Mouse (Mus musculus): Measurements from ENCODE around the gene Pigr. TPM values are rescaled to one million over a fixed set of nuclear protein-coding genes. Genes with fewer than 3 reads are reported as not detected.

Gene Pigr
- polyA plus RNA-seq, 1 experiment = not detected

DNA sequence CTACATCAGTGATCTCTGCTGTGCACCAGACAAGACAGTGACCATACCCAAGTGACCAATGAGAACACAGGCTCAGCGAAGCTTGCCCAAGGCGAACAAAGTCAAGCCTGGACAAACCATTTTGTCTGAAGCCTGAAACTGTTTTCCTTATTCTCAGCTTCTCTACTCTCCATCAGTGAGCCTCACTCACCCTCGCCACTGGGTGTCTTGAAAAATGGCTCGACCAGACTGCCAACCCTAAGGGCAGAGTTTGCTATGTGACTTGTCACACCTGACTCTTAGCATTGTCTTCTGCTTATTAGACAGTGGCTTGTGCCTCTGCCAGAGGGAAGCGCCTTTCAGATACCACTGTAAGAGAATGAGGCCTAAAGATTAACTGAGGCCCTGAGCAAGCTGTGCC is 38.3 kb downstream of the Pigr start:
- no peaks in the 10 kb centered on the region for H3K9me3 ChIP-seq (replicated peaks; ENCODE audit: control insufficient read depth, insufficient read depth, low read length, poor library complexity, severe bottlenecking)

DNA sequence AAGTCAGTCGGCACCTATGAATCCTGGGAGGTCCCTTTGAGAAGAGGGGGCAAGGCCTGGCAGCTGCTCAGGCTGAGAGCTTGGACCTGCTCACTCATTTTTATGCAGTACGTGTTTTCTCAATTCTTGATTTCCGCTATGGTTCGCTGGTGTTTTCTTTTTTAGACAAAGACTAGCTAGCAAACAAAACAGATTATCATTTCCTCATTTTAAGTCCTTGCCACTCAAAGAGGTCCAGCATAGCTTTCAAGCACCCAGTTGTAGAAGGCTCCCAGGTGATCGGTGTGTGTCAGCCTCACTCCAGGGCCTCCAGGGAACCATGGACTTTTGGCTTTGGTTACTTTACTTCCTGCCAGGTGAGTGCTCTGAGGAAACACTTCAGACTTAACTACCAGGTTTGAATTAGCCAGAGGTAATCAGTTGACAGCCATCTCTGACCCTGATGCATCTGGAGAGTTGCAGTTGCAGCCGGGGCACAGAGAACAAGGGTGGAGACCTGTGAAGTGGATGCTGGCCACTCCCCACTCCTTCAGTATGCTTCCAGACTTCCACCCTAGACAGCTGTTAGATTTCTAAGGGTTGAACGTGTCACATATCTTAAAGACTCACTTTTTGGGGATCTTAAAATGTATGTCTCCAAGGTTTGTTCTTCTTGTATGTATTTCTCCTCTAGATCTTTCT is 39.2 kb downstream of the Pigr start, which contains the start of gene Fcmr:
Gene Fcmr, plus strand, starts transcription at position 129 of the 681 bp plus-strand sequence.
- no peaks in the 10 kb centered on the region for H3K4me1 ChIP-seq (ENCODE audit: control insufficient read depth, insufficient read depth, low read length)

More for the DNA sequence above, 38.3 kb downstream of the Pigr start:
- H3K9ac ChIP-seq (ENCODE audit: low read depth, poor library complexity, severe bottlenecking) = no peak overlapping the region
- H3K27me3 ChIP-seq (ENCODE audit: control insufficient read depth, insufficient read depth, low read length, poor library complexity, severe bottlenecking) = no peaks in the 10 kb centered on the region
- TF ChIP-seq CTCF (IDR thresholded peaks at IDR 0.05; ENCODE audit: low read depth, low read length) (no peak), EP300 (IDR thresholded peaks at IDR 0.05; ENCODE audit: insufficient read depth, low read depth, low read length) (no peak), POLR2A (IDR thresholded peaks at IDR 0.05; ENCODE audit: insufficient read depth, low read length) (no peak)
- H3K4me1 ChIP-seq (ENCODE audit: control insufficient read depth, insufficient read depth, low read length) = no peaks in the 10 kb centered on the region
- H3K36me3 ChIP-seq (ENCODE audit: control insufficient read depth, insufficient read depth, low read length, poor library complexity, severe bottlenecking) = no peaks in the 10 kb centered on the region
- no peak overlapping the region for H3K4me3 ChIP-seq (ENCODE audit: low read depth, low read length)
- no peak overlapping the region for H3K27ac ChIP-seq (ENCODE audit: insufficient read depth, low read length)

GRCm38 (mm10) chr1:130872912-130873311 is 46.4 kb downstream of the Pigr start:
- no peaks in the 10 kb centered on the region; the same call in 1 of the 2 replicates for H3K27me3 ChIP-seq (ENCODE audit: control insufficient read depth, insufficient read depth, low read length, poor library complexity, severe bottlenecking)
- H3K27ac ChIP-seq (ENCODE audit: insufficient read depth, low read length) = no peak overlapping the region
- H3K4me1 ChIP-seq (ENCODE audit: control insufficient read depth, insufficient read depth, low read length) = no peaks in the 10 kb centered on the region
- H3K9me3 ChIP-seq (replicated peaks; ENCODE audit: control insufficient read depth, insufficient read depth, low read length, poor library complexity, severe bottlenecking) = no peaks in the 10 kb centered on the region
- no peak overlapping the region for H3K4me3 ChIP-seq (ENCODE audit: low read depth, low read length)
- H3K9ac ChIP-seq (ENCODE audit: low read depth, poor library complexity, severe bottlenecking) = no peak overlapping the region
- TF ChIP-seq CTCF (IDR thresholded peaks at IDR 0.05; ENCODE audit: low read depth, low read length) (no peak), POLR2A (IDR thresholded peaks at IDR 0.05; ENCODE audit: insufficient read depth, low read length) (no peak)
- H3K36me3 ChIP-seq (ENCODE audit: control insufficient read depth, insufficient read depth, low read length, poor library complexity, severe bottlenecking) = no peaks in the 10 kb centered on the region

More for the DNA sequence above, 39.2 kb downstream of the Pigr start, which contains the start of gene Fcmr:
- H3K4me3 ChIP-seq (ENCODE audit: low read depth, low read length) = no peak within 1 kb of the TSS
- H3K27ac ChIP-seq (ENCODE audit: insufficient read depth, low read length) = no peak within 1 kb of the TSS
- no peak within 1 kb of the TSS for H3K9ac ChIP-seq (ENCODE audit: low read depth, poor library complexity, severe bottlenecking)
- no peaks in the 10 kb centered on the region for H3K27me3 ChIP-seq (ENCODE audit: control insufficient read depth, insufficient read depth, low read length, poor library complexity, severe bottlenecking)
- H3K9me3 ChIP-seq (replicated peaks; ENCODE audit: control insufficient read depth, insufficient read depth, low read length, poor library complexity, severe bottlenecking) = no peaks in the 10 kb centered on the region
- no peak for TF ChIP-seq POLR2A (IDR thresholded peaks at IDR 0.05; ENCODE audit: insufficient read depth, low read length)
- no peak for TF ChIP-seq CTCF (IDR thresholded peaks at IDR 0.05; ENCODE audit: low read depth, low read length)
- TF ChIP-seq EP300 (IDR thresholded peaks at IDR 0.05; ENCODE audit: insufficient read depth, low read depth, low read length) = no peak
- no peaks in the 10 kb centered on the region for H3K36me3 ChIP-seq (ENCODE audit: control insufficient read depth, insufficient read depth, low read length, poor library complexity, severe bottlenecking)

DNA sequence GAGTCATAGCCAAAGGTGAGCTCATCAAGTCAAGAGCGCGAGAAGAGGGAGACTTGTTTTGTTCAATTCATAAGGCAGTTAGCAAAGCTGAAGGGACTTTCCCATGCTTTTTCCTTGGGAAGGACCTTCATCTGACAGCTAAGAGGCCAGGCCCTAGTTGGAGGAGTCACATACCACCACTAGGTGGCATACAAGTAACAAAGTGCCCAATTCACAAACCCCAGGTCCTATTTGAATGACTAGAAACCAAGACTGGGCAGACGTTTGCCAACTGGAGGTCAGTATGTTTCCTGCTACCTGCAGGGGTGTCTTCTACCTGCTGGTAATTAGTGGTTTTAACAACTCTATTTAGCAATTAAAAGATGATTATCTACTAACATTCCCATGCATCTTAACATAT is 48.7 kb downstream of the Pigr start:
- Histone ChIP-seq H3K27ac (ENCODE audit: insufficient read depth, low read length) (no peak overlapping the region), H3K4me1 (ENCODE audit: control insufficient read depth, insufficient read depth, low read length) (no peaks in the 10 kb centered on the region), H3K9ac (ENCODE audit: low read depth, poor library complexity, severe bottlenecking) (no peak overlapping the region), H3K4me3 (ENCODE audit: low read depth, low read length) (no peak overlapping the region), H3K27me3 (ENCODE audit: control insufficient read depth, insufficient read depth, low read length, poor library complexity, severe bottlenecking) (peaks cover 5% of the 10 kb centered on the region), H3K36me3 (ENCODE audit: control insufficient read depth, insufficient read depth, low read length, poor library complexity, severe bottlenecking) (no peaks in the 10 kb centered on the region), H3K9me3 (replicated peaks; ENCODE audit: control insufficient read depth, insufficient read depth, low read length, poor library complexity, severe bottlenecking) (no peaks in the 10 kb centered on the region)
- no peak for TF ChIP-seq EP300 (IDR thresholded peaks at IDR 0.05; ENCODE audit: insufficient read depth, low read depth, low read length)
- no peak for TF ChIP-seq CTCF (IDR thresholded peaks at IDR 0.05; ENCODE audit: low read depth, low read length)
- TF ChIP-seq POLR2A (IDR thresholded peaks at IDR 0.05; ENCODE audit: insufficient read depth, low read length) = no peak

DNA sequence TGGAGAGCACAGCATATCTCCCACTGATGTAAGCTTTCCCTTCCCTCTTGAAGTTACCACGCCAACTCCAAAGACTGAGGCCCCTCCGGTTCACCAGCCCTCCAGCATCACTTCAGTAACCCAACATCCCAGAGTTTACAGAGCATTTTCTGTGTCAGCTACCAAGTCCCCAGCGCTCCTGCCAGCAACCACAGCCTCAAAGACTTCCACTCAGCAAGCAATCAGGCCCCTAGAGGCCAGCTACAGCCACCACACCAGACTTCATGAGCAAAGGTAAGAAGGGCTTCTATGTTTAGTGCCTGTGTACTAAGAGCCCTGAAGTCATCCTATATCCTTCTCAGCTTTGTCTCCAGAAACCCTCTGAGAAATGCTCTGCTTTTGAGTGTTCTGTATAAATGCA is 49.4 kb downstream of the Pigr start:
- Histone ChIP-seq H3K9ac (ENCODE audit: low read depth, poor library complexity, severe bottlenecking) (no peak overlapping the region), H3K4me3 (ENCODE audit: low read depth, low read length) (no peak overlapping the region), H3K27ac (ENCODE audit: insufficient read depth, low read length) (no peak overlapping the region), H3K4me1 (ENCODE audit: control insufficient read depth, insufficient read depth, low read length) (no peaks in the 10 kb centered on the region), H3K27me3 (ENCODE audit: control insufficient read depth, insufficient read depth, low read length, poor library complexity, severe bottlenecking) (peaks cover 5% of the 10 kb centered on the region), H3K36me3 (ENCODE audit: control insufficient read depth, insufficient read depth, low read length, poor library complexity, severe bottlenecking) (no peaks in the 10 kb centered on the region), H3K9me3 (replicated peaks; ENCODE audit: control insufficient read depth, insufficient read depth, low read length, poor library complexity, severe bottlenecking) (no peaks in the 10 kb centered on the region)
- no peak for TF ChIP-seq POLR2A (IDR thresholded peaks at IDR 0.05; ENCODE audit: insufficient read depth, low read length)
- TF ChIP-seq EP300 (IDR thresholded peaks at IDR 0.05; ENCODE audit: insufficient read depth, low read depth, low read length) = no peak
- TF ChIP-seq CTCF (IDR thresholded peaks at IDR 0.05; ENCODE audit: low read depth, low read length) = no peak

- Histone ChIP-seq H3K9ac (ENCODE audit: low read depth, poor library complexity, severe bottlenecking) (no peak overlapping the region), H3K27me3 (ENCODE audit: control insufficient read depth, insufficient read depth, low read length, poor library complexity, severe bottlenecking) (peaks cover 5% of the 10 kb centered on the region), H3K9me3 (replicated peaks; ENCODE audit: control insufficient read depth, insufficient read depth, low read length, poor library complexity, severe bottlenecking) (no peaks in the 10 kb centered on the region), H3K27ac (ENCODE audit: insufficient read depth, low read length) (no peak overlapping the region), H3K36me3 (ENCODE audit: control insufficient read depth, insufficient read depth, low read length, poor library complexity, severe bottlenecking) (no peaks in the 10 kb centered on the region), H3K4me1 (ENCODE audit: control insufficient read depth, insufficient read depth, low read length) (no peaks in the 10 kb centered on the region), H3K4me3 (ENCODE audit: low read depth, low read length) (no peak overlapping the region)
- TF ChIP-seq POLR2A (IDR thresholded peaks at IDR 0.05; ENCODE audit: insufficient read depth, low read length) (no peak), EP300 (IDR thresholded peaks at IDR 0.05; ENCODE audit: insufficient read depth, low read depth, low read length) (no peak), CTCF (IDR thresholded peaks at IDR 0.05; ENCODE audit: low read depth, low read length) (no peak)
Observed at GRCm38 (mm10) chr1:130876931-130877509, 50.5 kb downstream of the Pigr start.

All from ES-Bruce4 (cell line).